Mouse (Mus musculus) ES-E14 (cell line): ENCODE measurements around the gene Wdr66.

Experiments
- HCFC1 ChIP-seq: IDR thresholded peaks from 2 replicates; pipeline ENCODE4 v1.6.1; 2012; ENCODE audit warnings: low read length, inconsistent platforms, borderline replicate concordance; ENCODE audit not compliant: insufficient read depth
- MAFK ChIP-seq: IDR thresholded peaks from 2 replicates; pipeline ENCODE4 v1.6.1; 2014; ENCODE audit warnings: mild to moderate bottlenecking, low read depth, low read length, inconsistent platforms; ENCODE audit not compliant: insufficient read depth
- ZNF384 ChIP-seq: IDR thresholded peaks from 2 replicates; pipeline ENCODE4 v1.6.1; 2012; ENCODE audit warnings: low read depth, low read length, inconsistent platforms

- TF ChIP-seq MAFK (no peak), HCFC1 (no peak), ZNF384 (no peak)
Observed at GRCm38 (mm10) chr5:123245518-123245917, 6.4 kb upstream of the Wdr66 start.
